Mouse (Mus musculus): ENCODE measurements around the gene Polr2m.

- TF ChIP-seq CTCF (conservative IDR thresholded peaks at IDR 0.05; ENCODE audit: low read length) (no peak), POU5F1 (IDR thresholded peaks at IDR 0.05; ENCODE audit: borderline replicate concordance, low read length) (no peak)
These were observed 47.6 kb downstream of the Polr2m start for GRCm38 (mm10) chr9:71438146-71438545.

All from E14TG2a.4 (cell line).